Mouse (Mus musculus) heart, postnatal 0 days (tissue): Measurements from ENCODE around the gene Glb1. TPM values are rescaled to one million over a fixed set of nuclear protein-coding genes. Genes with fewer than 3 reads are reported as not detected.
"Not testable (repeated sequence)": the region's sequence is repeated elsewhere in the genome, so short reads cannot be mapped to it uniquely, and the experiment has no call there.

ENCODE experiments used
- ATAC-seq: fragments of 200-750 bp; cut with Nextera tagmentation; 2 replicates; pipeline ENCODE4 v1.8.0; 2017; ENCODE audit warnings: low read depth, moderate number of reproducible peaks, moderate library complexity; ENCODE audit not compliant: insufficient read depth
- DNase-seq: peaks from one replicate; pipeline ENCODE4 v3.0.0-alpha.2; 2016; ENCODE audit warnings: low spot score
- H3K27ac ChIP-seq: fragments of 300-500 bp; sonication (generic); 2 replicates; pipeline ENCODE4 v1.5.1; 2014; ENCODE audit warnings: low read depth, mild to moderate bottlenecking
- H3K27me3 ChIP-seq: fragments of 300-500 bp; sonication (generic); 2 replicates; pipeline ENCODE4 v1.6.1; 2014; ENCODE audit warnings: low read length, mixed read lengths; ENCODE audit not compliant: control insufficient read depth, insufficient read depth
- H3K36me3 ChIP-seq: fragments of 300-500 bp; sonication (generic); replicated peaks from 2 replicates; pipeline ENCODE4 v1.6.1; 2014; ENCODE audit warnings: low read length, mixed read lengths; ENCODE audit not compliant: control insufficient read depth, insufficient read depth
- H3K4me1 ChIP-seq: fragments of 300-500 bp; sonication (generic); 2 replicates; pipeline ENCODE4 v1.6.1; 2014; ENCODE audit warnings: antibody characterized with exemption; ENCODE audit not compliant: control insufficient read depth, insufficient read depth
- H3K4me2 ChIP-seq: fragments of 300-500 bp; sonication (generic); 2 replicates; pipeline ENCODE4 v1.6.1; 2014; ENCODE audit warnings: low read depth, mild to moderate bottlenecking, low read length, moderate library complexity
- H3K4me3 ChIP-seq: fragments of 300-500 bp; sonication (generic); 2 replicates; pipeline ENCODE4 v1.5.1; 2014; ENCODE audit warnings: low read depth, low read length
- H3K9ac ChIP-seq: fragments of 300-500 bp; sonication (generic); replicated peaks from 2 replicates; pipeline ENCODE4 v1.6.1; 2014; ENCODE audit warnings: low read depth, low read length, mixed read lengths
- H3K9me3 ChIP-seq: fragments of 300-500 bp; sonication (generic); replicated peaks from 2 replicates; pipeline ENCODE4 v1.6.1; 2016; ENCODE audit warnings: low read length; ENCODE audit not compliant: control insufficient read depth
- CTCF ChIP-seq: IDR thresholded peaks from 2 replicates; pipeline ENCODE4 v1.5.1; 2016; ENCODE audit warnings: antibody characterized with exemption, control low read depth, low read depth
- EP300 ChIP-seq: IDR thresholded peaks from 2 replicates; pipeline ENCODE4 v1.6.1; 2016; ENCODE audit warnings: antibody characterized with exemption, low read depth
- WGBS: fragments of 180-500 bp; shearing (Covaris S2); extraction: QIAGEN DNeasy Blood & Tissue Kit; methylation state at CpG from one replicate; pipeline ENCODE4 v1.1.7; 2014; 5-methylcytosine and 5-hydroxymethylcytosine counted together
- polyA plus RNA-seq: library from polyadenylated mRNA; unstranded; fragments of >200 nt; fragmentation: Nextera tagmentation; extraction: Ambion mirVana; gene quantifications from 2 replicates; pipeline ENCODE4 v1.2.1, GENCODE M21; 2015
- total RNA-seq: library from RNA; depleted of rRNA; stranded (reverse); fragments of >200 nt; gene quantifications from 2 replicates; pipeline ENCODE4 v1.2.3, GENCODE M21; 2014; ENCODE audit warnings: low replicate concordance

Gene Glb1
- total and polyA plus RNA-seq, 2 experiments from 2014 or later = 22.8 to 29.8 TPM

- no peaks in the 10 kb centered on the region for H3K27me3 ChIP-seq
- H3K36me3 ChIP-seq = no peaks in the 10 kb centered on the region
- peak within 1 kb of the TSS; percentile 39 for H3K4me2 ChIP-seq
- TF ChIP-seq EP300 (no peak), CTCF (no peak)
- peak; percentile 27 for DNase-seq
- no peak; the same call in 1 of the 2 replicates for ATAC-seq
- no peak within 1 kb of the TSS; the same call in 1 of the 2 replicates for H3K9ac ChIP-seq
- peaks cover 11% of the 10 kb centered on the region for H3K4me1 ChIP-seq
- 17% methylated on average over 11 of the region's 11 CpGs for WGBS
- no peak within 1 kb of the TSS for H3K27ac ChIP-seq
- peaks cover 17% of the 10 kb centered on the region for H3K9me3 ChIP-seq
- H3K4me3 ChIP-seq = peak within 1 kb of the TSS; percentile 5; the same call in 1 of the 2 replicates
These were observed 114.5 kb downstream of the Glb1 start, which contains the start of gene C130032M10Rik for GRCm38 (mm10) chr9:114515364-114515763. Gene C130032M10Rik, plus strand, starts transcription at chr9:114515697.

GRCm38 (mm10) chr9:114517924-114518497 lies 117.1 kb downstream of the Glb1 start:
- Histone ChIP-seq H3K4me3 (no peak overlapping the region), H3K4me2 (no peak overlapping the region), H3K27ac (no peak overlapping the region), H3K36me3 (no peaks in the 10 kb centered on the region), H3K4me1 (peaks cover 11% of the 10 kb centered on the region), H3K9me3 (peaks cover 11% of the 10 kb centered on the region), H3K9ac (no peak overlapping the region), H3K27me3 (no peaks in the 10 kb centered on the region)
- DNase-seq = no peak
- TF ChIP-seq CTCF (no peak), EP300 (no peak)
- ATAC-seq = no peak
- WGBS = 71% methylated on average over 13 of the region's 13 CpGs

- Histone ChIP-seq H3K9ac (no peak overlapping the region), H3K27ac (no peak overlapping the region), H3K27me3 (no peaks in the 10 kb centered on the region), H3K9me3 (peaks cover 1% of the 10 kb centered on the region), H3K36me3 (no peaks in the 10 kb centered on the region), H3K4me3 (no peak overlapping the region), H3K4me1 (peaks cover 11% of the 10 kb centered on the region), H3K4me2 (no peak overlapping the region)
- TF ChIP-seq CTCF (peak; percentile 36), EP300 (no peak)
- ATAC-seq = no peak
- DNase-seq = no peak
- WGBS = 64% methylated on average over 9 of the region's 9 CpGs
These were observed 118.1 kb downstream of the Glb1 start for GRCm38 (mm10) chr9:114518812-114519477.

GRCm38 (mm10) chr9:114520529-114520928 lies 119.7 kb downstream of the Glb1 start:
- DNase-seq = not testable (repeated sequence)
- 57% methylated on average over 4 of the region's 4 CpGs for WGBS

GRCm38 (mm10) chr9:114522041-114522440 lies 121.2 kb downstream of the Glb1 start:
- no peak overlapping the region for H3K4me3 ChIP-seq
- TF ChIP-seq EP300 (no peak), CTCF (0 out of 2 replicates have a peak, but pooled peaks have one; percentile 1)
- no peak overlapping the region for H3K9ac ChIP-seq
- H3K27me3 ChIP-seq = no peaks in the 10 kb centered on the region
- ATAC-seq (no peak), DNase-seq (no peak)
- no peaks in the 10 kb centered on the region for H3K9me3 ChIP-seq
- no peaks in the 10 kb centered on the region for H3K36me3 ChIP-seq
- H3K4me1 ChIP-seq = 0 out of 2 replicates have a peak, but pooled peaks cover 5% of the 10 kb centered on the region
- 54% methylated on average over 5 of the region's 5 CpGs for WGBS
- no peak overlapping the region for H3K27ac ChIP-seq
- H3K4me2 ChIP-seq = no peak overlapping the region

More at GRCm38 (mm10) chr9:114520529-114520928, 119.7 kb downstream of the Glb1 start:
- H3K27ac ChIP-seq, H3K9ac ChIP-seq, H3K4me2 ChIP-seq, H3K27me3 ChIP-seq, H3K36me3 ChIP-seq, ATAC-seq, H3K4me1 ChIP-seq, H3K4me3 ChIP-seq, H3K9me3 ChIP-seq: not testable (repeated sequence)
